Mouse (Mus musculus) liver, embryonic 13.5 days (tissue): ENCODE data around the gene Kif20b. TPM values are rescaled to one million over a fixed set of nuclear protein-coding genes. Genes with fewer than 3 reads are reported as not detected.

Source experiments
- microRNA counts: library from miRNA; unstranded; fragments of <30 nt; microRNA quantifications from one replicate; lab custom pipeline; 2016
- microRNA-seq: library from miRNA; unstranded; fragments of <30 nt; microRNA quantifications from one replicate; pipeline ENCODE4, GENCODE M21; 2016
- polyA plus RNA-seq: library from polyadenylated mRNA; unstranded; fragments of >200 nt; fragmentation: Nextera tagmentation; extraction: Ambion mirVana; gene quantifications from 2 replicates; pipeline ENCODE4 v1.2.1, GENCODE M21; 2015

The Kif20b gene
- polyA plus RNA-seq, 1 experiment from 2014 or later: 40.0 TPM

MicroRNAs encoded within 50 kb of the gene (microRNA counts, 519-probe panel; counts per million panel counts)
- microRNA mmu-miR-1950 (lab: Ali Mortazavi, UCI): 114 counts per million

Small RNAs within 50 kb of the gene (microRNA-seq; reads per million reads assigned to microRNA genes)
- 1.8 reads per million for gene Mir1950

Other genes with a start within 250 kb of the Kif20b start
- 8.1 and 10.5 TPM in 2 replicates for gene Slc16a12, start 175.1 kb upstream of the Kif20b start, polyA plus RNA-seq
- 4.6 and 6.1 TPM in 2 replicates for gene Pank1, start 42.9 kb upstream of the Kif20b start, polyA plus RNA-seq